Mouse (Mus musculus) heart, embryonic 15.5 days (tissue): ENCODE data around the gene Tmem62. TPM values are rescaled to one million over a fixed set of nuclear protein-coding genes. Genes with fewer than 3 reads are reported as not detected.
"Not testable (repeated sequence)": the region's sequence is repeated elsewhere in the genome, so short reads cannot be mapped to it uniquely, and the experiment has no call there.

ENCODE experiments used
- ATAC-seq: fragments of 200-750 bp; cut with Nextera tagmentation; replicated peaks from 2 replicates; pipeline ENCODE4 v1.8.0; 2017; ENCODE audit warnings: low read depth, moderate TSS enrichment; ENCODE audit not compliant: insufficient number of reproducible peaks, insufficient read depth, low FRiP score
- H3K27ac ChIP-seq: fragments of 300-500 bp; sonication (generic); 2 replicates; pipeline ENCODE4 v1.5.1; 2015; ENCODE audit warnings: mild to moderate bottlenecking, inconsistent platforms
- H3K27me3 ChIP-seq: fragments of 300-500 bp; sonication (generic); 2 replicates; pipeline ENCODE4 v1.6.1; 2015; ENCODE audit warnings: inconsistent platforms
- H3K36me3 ChIP-seq: fragments of 300-500 bp; sonication (generic); 2 replicates; pipeline ENCODE4 v1.6.1; 2015; ENCODE audit warnings: mild to moderate bottlenecking, inconsistent platforms
- H3K4me1 ChIP-seq: fragments of 300-500 bp; sonication (generic); replicated peaks from 2 replicates; pipeline ENCODE4 v1.6.1; 2015; ENCODE audit warnings: inconsistent platforms
- H3K4me2 ChIP-seq: fragments of 300-500 bp; sonication (generic); 2 replicates; pipeline ENCODE4 v1.6.1; 2015; ENCODE audit warnings: inconsistent platforms, mild to moderate bottlenecking, moderate library complexity
- H3K4me3 ChIP-seq: fragments of 300-500 bp; sonication (generic); 2 replicates; pipeline ENCODE4 v1.5.1; 2015; ENCODE audit warnings: mild to moderate bottlenecking, inconsistent platforms
- H3K9ac ChIP-seq: fragments of 300-500 bp; sonication (generic); 2 replicates; pipeline ENCODE4 v1.6.1; 2015; ENCODE audit warnings: mild to moderate bottlenecking, inconsistent platforms
- H3K9me3 ChIP-seq: fragments of 300-500 bp; sonication (generic); replicated peaks from 2 replicates; pipeline ENCODE4 v1.6.1; 2016; ENCODE audit warnings: inconsistent platforms
- WGBS: fragments of 180-500 bp; shearing (Covaris S2); methylation state at CpG from one replicate; pipeline ENCODE4 v1.1.7; 2015; ENCODE audit warnings: mixed read lengths; 5-methylcytosine and 5-hydroxymethylcytosine counted together
- microRNA-seq: library from miRNA; unstranded; fragments of <30 nt; microRNA quantifications from one replicate; pipeline ENCODE4, GENCODE M21; 2016
- polyA plus RNA-seq: library from polyadenylated mRNA; unstranded; fragments of >200 nt; fragmentation: Nextera tagmentation; extraction: Ambion mirVana; gene quantifications from 2 replicates; pipeline ENCODE4 v1.2.1, GENCODE M21; 2015

Tmem62 gene
- polyA plus RNA-seq, 1 experiment from 2014 or later, result 2.8 TPM

- Histone ChIP-seq H3K27me3 (no peaks in the 10 kb centered on the region), H3K9ac (no peak overlapping the region), H3K4me3 (no peak overlapping the region), H3K27ac (no peak overlapping the region), H3K36me3 (peaks cover 1% of the 10 kb centered on the region), H3K4me2 (no peak overlapping the region), H3K9me3 (no peaks in the 10 kb centered on the region), H3K4me1 (no peaks in the 10 kb centered on the region)
- WGBS, result 63% methylated on average over 5 of the region's 5 CpGs
- ATAC-seq, result no peak
Measured at GRCm38 (mm10) chr2:121022918-121023317, 46.1 kb downstream of the Tmem62 start.

GRCm38 (mm10) chr2:121036733-121037341, 60.0 kb downstream of the Tmem62 start, which contains the start of gene Epb42:
TSS of gene Epb42 (minus strand) at chr2:121037072.
- WGBS, result 50% methylated on average over 5 of the region's 5 CpGs
- H3K9me3 ChIP-seq, result no peaks in the 10 kb centered on the region
- ATAC-seq, result peak; percentile 53
- H3K36me3 ChIP-seq, result no peaks in the 10 kb centered on the region
- H3K4me3 ChIP-seq, result no peak within 1 kb of the TSS
- H3K27me3 ChIP-seq, result no peaks in the 10 kb centered on the region
- no peaks in the 10 kb centered on the region for H3K4me1 ChIP-seq
- H3K4me2 ChIP-seq, result no peak within 1 kb of the TSS
- H3K9ac ChIP-seq, result no peak within 1 kb of the TSS
- H3K27ac ChIP-seq, result no peak within 1 kb of the TSS

GRCm38 (mm10) chr2:121038851-121039250, 62.0 kb downstream of the Tmem62 start:
- H3K4me2 ChIP-seq, H3K9ac ChIP-seq, H3K27ac ChIP-seq, H3K36me3 ChIP-seq, H3K4me1 ChIP-seq, H3K9me3 ChIP-seq, H3K4me3 ChIP-seq, ATAC-seq, H3K27me3 ChIP-seq: not testable (repeated sequence)
- WGBS, result 63% methylated on average over 1 of the region's 1 CpGs

- no peaks in the 10 kb centered on the region for H3K27me3 ChIP-seq
- no peak for ATAC-seq
- 95% methylated on average over 1 of the region's 1 CpGs for WGBS
- no peak overlapping the region for H3K9ac ChIP-seq
- H3K4me3 ChIP-seq, result no peak overlapping the region
- no peaks in the 10 kb centered on the region for H3K9me3 ChIP-seq
- no peak overlapping the region for H3K4me2 ChIP-seq
- H3K27ac ChIP-seq, result no peak overlapping the region
- H3K36me3 ChIP-seq, result no peaks in the 10 kb centered on the region
- no peaks in the 10 kb centered on the region for H3K4me1 ChIP-seq
Measured at GRCm38 (mm10) chr2:121039382-121039781, 62.6 kb downstream of the Tmem62 start.

GRCm38 (mm10) chr2:121041098-121041497, 64.3 kb downstream of the Tmem62 start:
- no peak for ATAC-seq
- Histone ChIP-seq H3K4me1 (no peaks in the 10 kb centered on the region), H3K4me3 (no peak overlapping the region), H3K27me3 (no peaks in the 10 kb centered on the region), H3K4me2 (no peak overlapping the region), H3K9me3 (no peaks in the 10 kb centered on the region), H3K36me3 (no peaks in the 10 kb centered on the region), H3K27ac (no peak overlapping the region), H3K9ac (no peak overlapping the region)
- 34% methylated on average over 5 of the region's 5 CpGs for WGBS

- H3K27ac ChIP-seq, result no peak overlapping the region
- no peaks in the 10 kb centered on the region for H3K4me1 ChIP-seq
- H3K36me3 ChIP-seq, result no peaks in the 10 kb centered on the region
- H3K9me3 ChIP-seq, result no peaks in the 10 kb centered on the region
- no peak overlapping the region for H3K9ac ChIP-seq
- H3K4me2 ChIP-seq, result no peak overlapping the region
- ATAC-seq, result no peak
- no peak overlapping the region for H3K4me3 ChIP-seq
- 78% methylated on average over 4 of the region's 4 CpGs for WGBS
- no peaks in the 10 kb centered on the region for H3K27me3 ChIP-seq
Measured at GRCm38 (mm10) chr2:121045653-121046052, 68.8 kb downstream of the Tmem62 start.

GRCm38 (mm10) chr2:121052176-121052575, 75.4 kb downstream of the Tmem62 start:
- no peaks in the 10 kb centered on the region for H3K4me1 ChIP-seq
- H3K36me3 ChIP-seq, result no peaks in the 10 kb centered on the region
- no peak overlapping the region for H3K4me3 ChIP-seq
- no peak overlapping the region for H3K4me2 ChIP-seq
- no peak overlapping the region for H3K9ac ChIP-seq
- no peak overlapping the region for H3K27ac ChIP-seq
- H3K9me3 ChIP-seq, result no peaks in the 10 kb centered on the region
- no peaks in the 10 kb centered on the region for H3K27me3 ChIP-seq
- no peak for ATAC-seq
- WGBS, result 75% methylated on average over 5 of the region's 5 CpGs

GRCm38 (mm10) chr2:121054060-121054459, 77.2 kb downstream of the Tmem62 start:
- Histone ChIP-seq H3K4me2 (no peak overlapping the region), H3K4me3 (no peak overlapping the region), H3K9ac (no peak overlapping the region), H3K27me3 (no peaks in the 10 kb centered on the region), H3K9me3 (no peaks in the 10 kb centered on the region), H3K27ac (no peak overlapping the region), H3K36me3 (no peaks in the 10 kb centered on the region), H3K4me1 (no peaks in the 10 kb centered on the region)
- no peak for ATAC-seq
- WGBS, result 48% methylated on average over 2 of the region's 2 CpGs

- H3K9ac ChIP-seq, result no peak overlapping the region
- no peak overlapping the region for H3K4me3 ChIP-seq
- 79% methylated on average over 6 of the region's 6 CpGs for WGBS
- H3K27ac ChIP-seq, result no peak overlapping the region
- H3K4me2 ChIP-seq, result no peak overlapping the region
- H3K36me3 ChIP-seq, result no peaks in the 10 kb centered on the region
- H3K9me3 ChIP-seq, result no peaks in the 10 kb centered on the region
- no peaks in the 10 kb centered on the region for H3K27me3 ChIP-seq
- ATAC-seq, result no peak
- no peaks in the 10 kb centered on the region for H3K4me1 ChIP-seq
Measured at GRCm38 (mm10) chr2:121055915-121056314, 79.1 kb downstream of the Tmem62 start.

Small RNA genes within 50 kb of the gene (microRNA-seq; reads per million reads assigned to microRNA genes)
- not detected for gene Gm44325

Other genes with a start within 250 kb of the Tmem62 start
- 4.3 and 6.5 TPM in 2 replicates for gene Cdan1, start 126.9 kb upstream of the Tmem62 start, polyA plus RNA-seq
- 2.4 and 2.9 TPM in 2 replicates for gene Ttbk2, start 126.4 kb upstream of the Tmem62 start, polyA plus RNA-seq
- gene Ubr1, start 6.3 kb upstream of the Tmem62 start, polyA plus RNA-seq, result 17.5 and 21.3 TPM in 2 replicates
- 41.9 and 42.9 TPM in 2 replicates for gene Ccndbp1, start 31.4 kb downstream of the Tmem62 start, polyA plus RNA-seq
- 1.8 and 5.5 TPM in 2 replicates for gene Epb42, start 60.1 kb downstream of the Tmem62 start, polyA plus RNA-seq
- gene Tgm5, start 108.8 kb downstream of the Tmem62 start, polyA plus RNA-seq, result 0.06 TPM in 1 of 2 replicates, not detected in the other
- not detected in 2 replicates for gene Tgm7, start 132.8 kb downstream of the Tmem62 start, polyA plus RNA-seq
- 14.6 and 15.1 TPM in 2 replicates for gene Adal, start 163.4 kb downstream of the Tmem62 start, polyA plus RNA-seq
- gene Lcmt2, start 163.6 kb downstream of the Tmem62 start, polyA plus RNA-seq, result 17.3 and 17.5 TPM in 2 replicates
- 27.4 and 35.7 TPM in 2 replicates for gene Tubgcp4, start 193.6 kb downstream of the Tmem62 start, polyA plus RNA-seq
- gene Zscan29, start 194.1 kb downstream of the Tmem62 start, polyA plus RNA-seq, result 6.4 TPM in 2 replicates